Mouse (Mus musculus) lung, embryonic 14.5 days (tissue): ENCODE data around the gene Col9a2. TPM values are rescaled to one million over a fixed set of nuclear protein-coding genes. Genes with fewer than 3 reads are reported as not detected.
"Not testable (repeated sequence)": the region's sequence is repeated elsewhere in the genome, so short reads cannot be mapped to it uniquely, and the experiment has no call there.

Source experiments
- ATAC-seq: fragments of 200-750 bp; cut with Nextera tagmentation; 2 replicates; pipeline ENCODE4 v1.8.0; 2017; ENCODE audit warnings: mild to moderate bottlenecking, moderate TSS enrichment, moderate library complexity; ENCODE audit not compliant: insufficient read depth
- DNase-seq: peaks from one replicate; pipeline ENCODE4 v3.0.0-alpha.2; 2015
- H3K27ac ChIP-seq: fragments of 300-500 bp; sonication (generic); 2 replicates; pipeline ENCODE4 v1.5.1; 2014; ENCODE audit warnings: low read depth, mild to moderate bottlenecking, moderate library complexity
- H3K27me3 ChIP-seq: fragments of 300-500 bp; sonication (generic); 2 replicates; pipeline ENCODE4 v1.6.1; 2014; ENCODE audit warnings: low read length, control low read depth; ENCODE audit not compliant: insufficient read depth
- H3K36me3 ChIP-seq: fragments of 300-500 bp; sonication (generic); 2 replicates; pipeline ENCODE4 v1.6.1; 2014; ENCODE audit warnings: control low read depth; ENCODE audit not compliant: insufficient read depth
- H3K4me1 ChIP-seq: fragments of 300-500 bp; sonication (generic); 2 replicates; pipeline ENCODE4 v1.6.1; 2014; ENCODE audit warnings: antibody characterized with exemption, control low read depth; ENCODE audit not compliant: insufficient read depth
- H3K4me2 ChIP-seq: fragments of 300-500 bp; sonication (generic); 2 replicates; pipeline ENCODE4 v1.6.1; 2014; ENCODE audit warnings: mild to moderate bottlenecking
- H3K4me3 ChIP-seq: fragments of 300-500 bp; sonication (generic); 2 replicates; pipeline ENCODE4 v1.5.1; 2014; ENCODE audit warnings: low read depth, low read length
- H3K9ac ChIP-seq: fragments of 300-500 bp; sonication (generic); 2 replicates; pipeline ENCODE4 v1.6.1; 2014
- H3K9me3 ChIP-seq: fragments of 300-500 bp; sonication (generic); 2 replicates; pipeline ENCODE4 v1.6.1; 2016; ENCODE audit warnings: low read depth, low read length, control low read depth
- CTCF ChIP-seq: IDR thresholded peaks from 2 replicates; pipeline ENCODE4 v1.5.1; 2016; ENCODE audit warnings: antibody characterized with exemption, low read depth
- WGBS: fragments of 180-500 bp; shearing (Covaris S2); extraction: QIAGEN DNeasy Blood & Tissue Kit; methylation state at CpG from one replicate; pipeline ENCODE4 v1.1.7; 2014; 5-methylcytosine and 5-hydroxymethylcytosine counted together
- polyA plus RNA-seq: library from polyadenylated mRNA; unstranded; fragments of >200 nt; fragmentation: Nextera tagmentation; extraction: Ambion mirVana; gene quantifications from 2 replicates; pipeline ENCODE4 v1.2.1, GENCODE M21; 2014

Gene Col9a2
- polyA plus RNA-seq, 1 experiment from 2014 or later: 9.3 TPM

- peaks cover 11% of the 10 kb centered on the region; the same call in 1 of the 2 replicates for H3K36me3 ChIP-seq
- WGBS: 45% methylated on average over 2 of the region's 2 CpGs
- ATAC-seq (peak; percentile 14; the same call in 1 of the 2 replicates), DNase-seq (no peak)
- H3K4me3 ChIP-seq: no peak overlapping the region
- H3K27me3 ChIP-seq: 0 out of 2 replicates have a peak, but pooled peaks cover 4% of the 10 kb centered on the region
- no peak overlapping the region for H3K27ac ChIP-seq
- no peaks in the 10 kb centered on the region for H3K4me1 ChIP-seq
- no peak for TF ChIP-seq CTCF
- no peaks in the 10 kb centered on the region for H3K9me3 ChIP-seq
- H3K4me2 ChIP-seq: no peak overlapping the region
- no peak overlapping the region for H3K9ac ChIP-seq
These were observed 17.8 kb downstream of the Col9a2 start for GRCm38 (mm10) chr4:121057032-121057431.

- H3K36me3 ChIP-seq: peaks cover 27% of the 10 kb centered on the region; the same call in 1 of the 2 replicates
- not testable (repeated sequence) for ATAC-seq, H3K27ac ChIP-seq, H3K4me3 ChIP-seq, H3K27me3 ChIP-seq, DNase-seq, H3K9me3 ChIP-seq, H3K9ac ChIP-seq, H3K4me1 ChIP-seq, H3K4me2 ChIP-seq
- WGBS: 75% methylated on average over 9 of the region's 10 CpGs
These were observed 20.0 kb downstream of the Col9a2 start for GRCm38 (mm10) chr4:121059218-121059617.

- Histone ChIP-seq H3K27ac (no peak overlapping the region), H3K27me3 (no peaks in the 10 kb centered on the region), H3K9ac (no peak overlapping the region), H3K4me1 (no peaks in the 10 kb centered on the region), H3K4me3 (no peak overlapping the region), H3K4me2 (no peak overlapping the region), H3K9me3 (no peaks in the 10 kb centered on the region), H3K36me3 (peaks cover 47% of the 10 kb centered on the region)
- no peak for TF ChIP-seq CTCF
- ATAC-seq (no peak), DNase-seq (no peak)
- WGBS: 52% methylated on average over 2 of the region's 2 CpGs
These were observed 26.2 kb downstream of the Col9a2 start for GRCm38 (mm10) chr4:121065336-121065735.

GRCm38 (mm10) chr4:121074250-121074649 lies 35.1 kb downstream of the Col9a2 start:
- H3K27ac ChIP-seq: no peak overlapping the region
- ATAC-seq (no peak), DNase-seq (no peak)
- H3K9me3 ChIP-seq: no peaks in the 10 kb centered on the region
- H3K4me1 ChIP-seq: no peaks in the 10 kb centered on the region
- no peak for TF ChIP-seq CTCF
- no peak overlapping the region for H3K4me2 ChIP-seq
- peaks cover 62% of the 10 kb centered on the region for H3K36me3 ChIP-seq
- no peaks in the 10 kb centered on the region for H3K27me3 ChIP-seq
- no peak overlapping the region for H3K9ac ChIP-seq
- WGBS: 92% methylated on average over 4 of the region's 4 CpGs
- H3K4me3 ChIP-seq: no peak overlapping the region

- Histone ChIP-seq H3K9me3 (no peaks in the 10 kb centered on the region), H3K36me3 (peaks cover 87% of the 10 kb centered on the region), H3K4me1 (no peaks in the 10 kb centered on the region), H3K27ac (no peak overlapping the region), H3K4me2 (no peak overlapping the region), H3K4me3 (no peak overlapping the region), H3K9ac (no peak overlapping the region), H3K27me3 (no peaks in the 10 kb centered on the region)
- ATAC-seq: no peak
- no peak for DNase-seq
- 57% methylated on average over 3 of the region's 3 CpGs for WGBS
- no peak for TF ChIP-seq CTCF
These were observed 38.9 kb downstream of the Col9a2 start for GRCm38 (mm10) chr4:121077915-121078646.

GRCm38 (mm10) chr4:121080395-121080794 lies 41.2 kb downstream of the Col9a2 start:
- no peak for TF ChIP-seq CTCF
- no peak overlapping the region for H3K9ac ChIP-seq
- no peaks in the 10 kb centered on the region for H3K27me3 ChIP-seq
- H3K27ac ChIP-seq: no peak overlapping the region
- no peak overlapping the region for H3K4me3 ChIP-seq
- 76% methylated on average over 1 of the region's 1 CpGs for WGBS
- H3K4me2 ChIP-seq: no peak overlapping the region
- no peak for ATAC-seq
- no peaks in the 10 kb centered on the region for H3K9me3 ChIP-seq
- H3K36me3 ChIP-seq: peaks cover 89% of the 10 kb centered on the region
- no peak for DNase-seq
- H3K4me1 ChIP-seq: no peaks in the 10 kb centered on the region

GRCm38 (mm10) chr4:121084506-121084905 lies 45.3 kb downstream of the Col9a2 start:
- no peak for ATAC-seq
- no peak overlapping the region for H3K9ac ChIP-seq
- H3K4me2 ChIP-seq: no peak overlapping the region
- H3K27me3 ChIP-seq: no peaks in the 10 kb centered on the region
- H3K36me3 ChIP-seq: peaks cover 77% of the 10 kb centered on the region
- TF ChIP-seq CTCF: no peak
- DNase-seq: no peak
- no peak overlapping the region for H3K4me3 ChIP-seq
- H3K9me3 ChIP-seq: no peaks in the 10 kb centered on the region
- H3K27ac ChIP-seq: no peak overlapping the region
- no peaks in the 10 kb centered on the region for H3K4me1 ChIP-seq

GRCm38 (mm10) chr4:121088696-121089095 lies 49.5 kb downstream of the Col9a2 start:
- Histone ChIP-seq H3K27me3 (no peaks in the 10 kb centered on the region), H3K4me1 (no peaks in the 10 kb centered on the region), H3K27ac (no peak overlapping the region), H3K9me3 (no peaks in the 10 kb centered on the region), H3K4me2 (no peak overlapping the region), H3K4me3 (no peak overlapping the region), H3K36me3 (peaks cover 75% of the 10 kb centered on the region), H3K9ac (no peak overlapping the region)
- DNase-seq (no peak), ATAC-seq (no peak)
- WGBS: 87% methylated on average over 2 of the region's 2 CpGs
- no peak for TF ChIP-seq CTCF
